Mouse (Mus musculus) testis, adult 2 months (tissue): ENCODE measurements around the gene Llgl2.

Source experiments
- CTCF ChIP-seq: fragments of 200-500 bp; IDR thresholded peaks from 2 replicates; pipeline ENCODE4 v1.5.1; 2012; ENCODE audit warnings: low read depth, mild to moderate bottlenecking, inconsistent platforms, low read length, moderate library complexity; ENCODE audit not compliant: control insufficient read depth, insufficient read depth, insufficient replicate concordance
- POLR2A ChIP-seq: fragments of 200-500 bp; IDR thresholded peaks from 2 replicates; pipeline ENCODE4 v1.6.1; 2012; ENCODE audit warnings: low read depth, mild to moderate bottlenecking, inconsistent platforms, low read length, moderate library complexity; ENCODE audit not compliant: control insufficient read depth

- TF ChIP-seq CTCF (no peak), POLR2A (no peak)
Measured at GRCm38 (mm10) chr11:115839732-115840131, 15.9 kb downstream of the Llgl2 start.
